ENCODE assay signal across 14 mouse cellular contexts in the genomic region with DNA sequence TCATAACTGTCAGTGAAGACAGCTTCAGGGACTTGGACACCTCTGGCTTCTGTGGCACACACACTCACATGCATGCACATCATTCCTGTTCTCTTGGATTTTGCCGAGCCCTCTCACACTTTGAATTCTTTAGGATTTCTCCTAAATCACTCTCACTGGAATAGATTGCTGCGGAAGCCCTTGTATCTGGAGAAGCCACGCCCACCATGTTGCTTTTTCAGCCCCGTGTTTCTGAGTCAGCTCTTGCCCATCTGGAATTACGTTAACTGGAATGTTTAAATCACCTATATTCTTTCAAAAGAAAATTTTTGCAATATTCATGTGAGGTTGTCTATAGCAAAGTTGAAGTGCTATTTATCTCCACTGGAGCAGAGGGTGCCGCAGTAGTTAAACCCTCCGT.
"Had no signal": no experiment of that assay in that cellular context is flagged by ENCODE, and none has a peak within 500 bp of the region (broad histone marks: within the 10 kb centered on the region; RNA-seq: fewer than 3 reads in every experiment).

No protein-coding gene starts in this region.

- DNase-seq: gastrocnemius, adult 2 months; gastrocnemius, postnatal 10 days; gastrocnemius, postnatal 25 days; heart, adult 2 months; heart, postnatal 14 days; heart, postnatal 4 days; kidney, adult 18-20 months; kidney, adult 8-10 months; kidney, postnatal 10 days; kidney, postnatal 25 days; kidney, postnatal 4 days; layer of hippocampus, adult 9-11 months; layer of hippocampus, postnatal 36 days; left cerebral cortex, postnatal 4 days had no signal
